Mouse (Mus musculus) megakaryocyte, embryonic 14.5 days (primary cell): Measurements from ENCODE around the gene Brd7. TPM values are rescaled to one million over a fixed set of nuclear protein-coding genes. Genes with fewer than 3 reads are reported as not detected.

Experiments used
- H3K27me3 ChIP-seq: replicated peaks from 2 replicates; pipeline ENCODE3; 2012; ENCODE audit warnings: inconsistent platforms
- H3K36me3 ChIP-seq: replicated peaks from 2 replicates; pipeline ENCODE3; 2012; ENCODE audit warnings: low read length, inconsistent platforms, mixed read lengths
- H3K4me1 ChIP-seq: 2 replicates; pipeline ENCODE4 v1.6.1; 2012; ENCODE audit warnings: inconsistent platforms
- H3K4me3 ChIP-seq: replicated peaks from 2 replicates; pipeline ENCODE3; 2012; ENCODE audit warnings: moderate library complexity, mild to moderate bottlenecking, inconsistent platforms
- H3K9me3 ChIP-seq: 2 replicates; pipeline ENCODE4 v1.6.1; 2012; ENCODE audit warnings: inconsistent platforms
- FLI1 ChIP-seq: IDR thresholded peaks from 2 replicates; pipeline ENCODE4 v1.6.1; 2012; ENCODE audit warnings: low read length, inconsistent platforms, mixed read lengths
- GATA1 ChIP-seq: IDR thresholded peaks from 3 replicates; pipeline ENCODE4 v1.6.1; 2012; ENCODE audit warnings: mixed read lengths, low read length, inconsistent platforms, borderline replicate concordance
- polyA plus RNA-seq: library from polyadenylated mRNA; stranded (reverse); fragments of >175 nt; gene quantifications from 2 replicates; pipeline ENCODE4 v1.2.3, GENCODE M21; 2012; ENCODE audit warnings: low replicate concordance; ENCODE audit not compliant: insufficient read depth

Gene Brd7
- polyA plus RNA-seq, 1 experiment, result 80.4 TPM

DNA sequence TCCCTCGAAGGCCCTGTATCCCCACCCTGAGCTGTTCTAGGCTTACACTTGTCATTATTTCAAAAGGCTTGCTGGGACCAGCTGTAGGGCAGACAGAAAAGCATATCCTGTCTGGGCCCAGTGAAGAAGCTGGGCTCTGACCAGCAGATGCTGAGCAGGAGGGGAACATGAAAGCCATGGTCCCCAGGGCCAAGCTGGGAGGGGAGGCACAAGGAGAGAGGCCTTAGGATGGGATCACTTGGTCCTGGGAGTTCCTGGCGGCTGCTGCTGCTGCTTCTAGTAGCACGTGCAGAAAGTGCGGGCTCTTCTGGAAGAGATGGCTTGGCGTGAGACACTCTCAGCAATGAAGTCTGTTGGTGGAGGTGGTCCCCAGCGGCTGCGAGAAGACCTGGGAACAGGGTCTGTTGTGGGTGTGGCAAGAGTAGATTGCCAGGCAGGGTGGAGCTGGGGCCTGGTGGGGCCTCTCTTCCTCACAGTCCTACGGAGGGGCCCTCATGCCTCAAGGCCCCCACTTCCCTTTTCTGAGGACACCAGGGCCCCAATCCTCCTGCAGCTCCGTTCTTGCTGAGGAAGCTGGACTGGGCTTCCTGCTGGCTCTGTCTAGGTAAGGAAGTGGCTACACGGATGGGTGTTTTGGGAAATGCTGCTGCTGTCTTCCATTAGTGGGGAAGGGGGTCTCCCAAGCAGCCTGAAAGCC, 61.9 kb downstream of the Brd7 start:
- Histone ChIP-seq H3K9me3 (no peaks in the 10 kb centered on the region), H3K36me3 (peaks cover 87% of the 10 kb centered on the region), H3K4me3 (peak overlapping the region; percentile 67), H3K27me3 (no peaks in the 10 kb centered on the region), H3K4me1 (peaks cover 89% of the 10 kb centered on the region)
- no peak for TF ChIP-seq GATA1
- no peak for TF ChIP-seq FLI1

GRCm38 (mm10) chr8:88298733-88299103, 63.3 kb downstream of the Brd7 start:
- TF ChIP-seq GATA1, result no peak
- TF ChIP-seq FLI1, result no peak
- Histone ChIP-seq H3K4me3 (peak overlapping the region; percentile 76), H3K9me3 (no peaks in the 10 kb centered on the region), H3K36me3 (peaks cover 76% of the 10 kb centered on the region), H3K4me1 (peaks cover 100% of the 10 kb centered on the region), H3K27me3 (no peaks in the 10 kb centered on the region)

DNA sequence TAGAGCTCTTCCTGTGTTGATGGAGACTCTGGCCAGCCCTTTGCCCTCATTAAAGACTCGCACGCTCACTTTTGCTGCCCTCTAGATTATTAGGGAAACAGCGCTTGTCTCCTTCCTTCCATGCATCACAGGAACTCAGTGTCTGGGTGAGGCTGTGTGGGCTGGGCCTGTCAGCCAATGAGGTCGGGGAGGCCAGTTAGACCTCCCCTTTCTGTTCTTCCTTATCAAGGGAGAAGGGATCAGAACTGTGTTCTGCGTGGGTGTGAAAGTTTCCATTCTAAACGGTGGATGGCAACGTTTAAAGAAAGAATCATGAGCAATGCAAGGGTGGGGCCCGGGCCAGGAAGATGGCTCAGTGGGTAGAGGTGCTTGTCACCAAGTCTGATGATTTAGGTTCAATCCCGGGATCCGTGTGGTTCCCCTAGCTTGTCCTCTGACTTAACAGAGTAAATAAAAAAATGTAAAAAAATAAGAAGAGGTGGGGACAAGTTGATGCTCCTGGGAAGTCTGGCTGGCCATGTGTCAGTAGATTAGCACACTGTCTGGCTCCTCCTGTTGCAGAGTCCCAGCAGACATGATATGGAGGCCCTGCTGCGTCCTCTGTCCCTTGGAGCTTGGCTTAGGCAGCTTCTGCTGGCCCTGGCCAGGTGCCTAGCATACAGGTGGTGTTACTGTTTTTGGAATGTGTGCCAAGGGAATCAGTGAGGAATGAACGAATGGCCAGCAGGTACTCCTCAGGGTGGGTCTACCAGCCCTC, 63.8 kb downstream of the Brd7 start:
- Histone ChIP-seq H3K36me3 (peaks cover 71% of the 10 kb centered on the region), H3K9me3 (no peaks in the 10 kb centered on the region), H3K4me3 (peak overlapping the region; percentile 76), H3K4me1 (peaks cover 100% of the 10 kb centered on the region), H3K27me3 (no peaks in the 10 kb centered on the region)
- TF ChIP-seq FLI1 (no peak), GATA1 (no peak)

DNA sequence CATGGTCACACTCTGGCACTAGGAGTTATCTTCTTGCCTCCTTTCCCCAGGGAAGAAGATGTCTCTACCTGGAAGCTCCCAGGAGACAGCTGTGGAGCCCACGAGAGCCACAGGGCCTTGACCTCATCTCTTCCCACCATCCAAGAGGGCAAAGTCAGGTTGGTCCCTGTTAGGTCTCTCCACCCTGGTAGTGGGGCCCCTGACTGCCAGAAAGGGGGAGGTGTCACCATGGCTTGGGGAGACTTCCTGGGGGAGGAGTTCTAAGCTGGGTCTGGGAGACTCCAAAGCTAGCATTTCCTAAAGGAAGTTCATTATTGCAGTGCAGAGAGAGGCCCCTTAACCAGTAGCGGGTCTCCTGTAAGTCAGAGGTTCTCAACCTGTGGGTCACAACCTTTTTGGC, 67.0 kb downstream of the Brd7 start:
- H3K36me3 ChIP-seq, result peaks cover 40% of the 10 kb centered on the region
- no peak for TF ChIP-seq GATA1
- no peak for TF ChIP-seq FLI1

GRCm38 (mm10) chr8:88293590-88294356, 68.2 kb downstream of the Brd7 start:
- TF ChIP-seq GATA1 (no peak), FLI1 (no peak)
- peaks cover 28% of the 10 kb centered on the region for H3K36me3 ChIP-seq
- no peaks in the 10 kb centered on the region for H3K9me3 ChIP-seq
- H3K27me3 ChIP-seq, result no peaks in the 10 kb centered on the region
- peak overlapping the region; percentile 89 for H3K4me3 ChIP-seq
- H3K4me1 ChIP-seq, result peaks cover 99% of the 10 kb centered on the region

More for the DNA sequence above, 67.0 kb downstream of the Brd7 start:
- peak overlapping the region; percentile 89 for H3K4me3 ChIP-seq
- peaks cover 99% of the 10 kb centered on the region for H3K4me1 ChIP-seq
- H3K9me3 ChIP-seq, result no peaks in the 10 kb centered on the region
- H3K27me3 ChIP-seq, result no peaks in the 10 kb centered on the region

DNA sequence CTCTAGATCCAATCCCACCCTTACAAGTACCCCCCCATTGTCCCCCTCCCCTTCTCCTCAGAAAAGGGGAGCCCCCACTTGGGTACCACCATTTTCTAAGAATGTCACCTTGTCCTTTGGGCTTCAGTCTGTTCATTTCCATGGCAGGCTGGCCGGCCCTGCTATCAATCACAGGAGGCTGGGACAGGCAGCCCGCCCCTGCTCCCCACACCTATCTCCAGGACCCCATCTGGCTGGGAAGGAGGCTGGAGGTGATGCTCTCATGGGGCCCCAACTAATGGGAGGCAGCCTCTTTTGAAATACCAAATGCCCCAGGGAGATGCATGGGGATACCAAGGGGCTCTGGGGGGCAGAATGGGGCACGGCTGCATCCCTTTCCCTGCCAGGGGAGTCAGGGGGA, 69.1 kb downstream of the Brd7 start:
- no peak for TF ChIP-seq GATA1
- TF ChIP-seq FLI1, result no peak
- peaks cover 99% of the 10 kb centered on the region for H3K4me1 ChIP-seq
- no peaks in the 10 kb centered on the region for H3K27me3 ChIP-seq
- peaks cover 23% of the 10 kb centered on the region for H3K36me3 ChIP-seq
- H3K4me3 ChIP-seq, result no peak overlapping the region
- H3K9me3 ChIP-seq, result no peaks in the 10 kb centered on the region

DNA sequence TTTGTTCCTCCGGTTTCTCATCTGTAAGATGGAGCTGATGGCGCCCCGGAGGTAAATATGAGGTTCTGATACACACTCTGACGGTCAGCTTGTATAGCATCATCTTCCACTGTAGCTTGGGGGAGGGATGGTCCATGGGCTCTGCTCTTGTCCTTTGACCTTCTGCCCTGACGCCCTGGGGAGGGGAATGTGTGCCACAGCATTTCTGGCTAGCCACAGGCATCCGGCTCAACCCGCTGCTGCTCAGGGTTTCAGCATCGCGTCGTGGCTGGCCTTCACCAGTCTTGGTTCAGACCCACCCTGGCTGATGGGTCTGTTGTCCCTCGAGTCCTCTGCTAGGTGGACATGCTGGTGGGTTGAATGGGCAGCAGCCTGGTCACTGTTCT, 70.7 kb downstream of the Brd7 start:
- Histone ChIP-seq H3K4me1 (peaks cover 92% of the 10 kb centered on the region), H3K27me3 (no peaks in the 10 kb centered on the region), H3K36me3 (peaks cover 11% of the 10 kb centered on the region), H3K9me3 (no peaks in the 10 kb centered on the region), H3K4me3 (peak overlapping the region; percentile 11)
- TF ChIP-seq GATA1 (no peak), FLI1 (no peak)

- no peak for TF ChIP-seq GATA1
- no peak for TF ChIP-seq FLI1
- Histone ChIP-seq H3K9me3 (no peaks in the 10 kb centered on the region), H3K27me3 (no peaks in the 10 kb centered on the region), H3K4me3 (peak overlapping the region; percentile 77), H3K36me3 (peaks cover 4% of the 10 kb centered on the region), H3K4me1 (peaks cover 92% of the 10 kb centered on the region)
Measured at GRCm38 (mm10) chr8:88290326-88291304, 71.4 kb downstream of the Brd7 start.

DNA sequence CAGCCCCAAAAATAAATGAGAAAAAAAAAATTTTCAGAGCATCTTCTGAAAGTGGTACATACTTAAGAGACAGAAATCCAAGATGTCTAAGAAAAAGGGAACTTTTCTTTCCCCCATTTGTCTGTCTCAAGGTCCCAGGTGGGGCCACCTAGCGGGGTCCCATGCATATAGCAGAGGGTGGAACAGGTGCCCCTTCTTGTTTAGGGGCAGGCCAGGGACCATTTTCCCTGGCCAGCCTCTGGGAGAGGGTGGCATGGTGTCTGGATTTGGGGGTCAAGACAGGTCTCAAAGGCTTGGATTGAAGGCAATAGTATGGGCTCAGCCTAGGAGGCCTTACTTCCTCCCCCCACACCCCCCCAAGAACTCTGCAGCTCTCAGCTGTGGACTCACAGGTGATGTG, 72.1 kb downstream of the Brd7 start:
- Histone ChIP-seq H3K9me3 (no peaks in the 10 kb centered on the region), H3K27me3 (no peaks in the 10 kb centered on the region), H3K4me3 (peak overlapping the region; percentile 7), H3K36me3 (no peaks in the 10 kb centered on the region), H3K4me1 (peaks cover 92% of the 10 kb centered on the region)
- TF ChIP-seq FLI1 (no peak), GATA1 (no peak)
